Mouse (Mus musculus) ES-CJ7 (cell line): ENCODE measurements around the gene Gm49392.
"Not testable (repeated sequence)": the region's sequence is repeated elsewhere in the genome, so short reads cannot be mapped to it uniquely, and the experiment has no call there.

Experiments
- DNase-seq: peaks from one replicate; pipeline ENCODE4 v3.0.0; 2011; ENCODE audit warnings: low read depth, low spot score

Gene Gm49392

GRCm38 (mm10) chr13:60896794-60897193 lies at the start of gene Gm49392:
Gene Gm49392, minus strand, starts transcription at chr13:60896894.
- not testable (repeated sequence) for DNase-seq

- not testable (repeated sequence) for DNase-seq
Observed at GRCm38 (mm10) chr13:60941884-60942283, 45.2 kb upstream of the Gm49392 start, which contains the start of gene Tpbpa. Gene Tpbpa, minus strand, starts transcription at chr13:60941984.

GRCm38 (mm10) chr13:60936500-60936901 lies 39.8 kb upstream of the Gm49392 start, which contains the start of the genes Gm49391 and Ctla2a:
Gene Gm49391, minus strand, starts transcription at chr13:60936571.
Gene Ctla2a, minus strand, starts transcription at chr13:60936625.
- DNase-seq, result no peak

DNA sequence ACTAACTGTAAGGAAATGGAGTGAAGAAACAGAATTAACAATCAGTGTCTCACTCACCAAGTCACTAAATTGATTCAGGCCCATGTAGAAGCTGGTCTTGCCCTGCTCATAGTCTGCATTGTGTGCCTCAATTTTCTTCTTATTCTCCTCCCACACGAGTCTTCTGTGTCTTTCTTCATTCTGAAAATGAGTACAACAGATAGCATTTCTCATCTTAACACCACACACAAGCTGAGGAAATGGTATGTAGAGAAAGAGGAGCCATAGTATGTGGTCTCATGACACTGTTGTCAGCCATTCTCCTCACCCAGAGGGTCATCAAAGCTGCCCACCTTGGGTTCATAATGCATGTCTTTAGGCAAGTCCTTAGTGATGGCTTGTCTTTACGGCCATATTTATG lies 38.8 kb upstream of the Gm49392 start, which contains the start of gene Gm49393:
Gene Gm49393 (minus strand): TSS at position 101 of the 400 bp plus-strand sequence.
- DNase-seq, result not testable (repeated sequence)

DNA sequence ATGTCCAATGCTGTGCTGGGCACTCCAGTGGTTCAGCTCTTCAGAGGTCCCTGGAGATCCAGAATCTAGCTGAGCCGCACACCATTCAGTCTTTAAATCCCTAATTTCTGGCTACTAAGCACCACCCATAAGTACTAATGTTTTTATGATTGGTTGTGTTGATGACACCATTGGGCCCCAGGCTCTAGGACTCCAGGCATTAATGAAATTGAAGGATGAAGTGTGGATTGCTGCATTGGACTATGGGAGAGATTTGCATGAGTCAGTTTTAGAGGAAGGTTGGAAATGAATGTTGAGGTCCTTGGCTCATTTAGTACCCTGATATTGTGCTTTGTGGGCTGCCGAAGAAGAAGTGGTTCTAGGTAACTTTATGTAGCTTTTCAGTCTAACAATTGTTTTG lies 8.1 kb upstream of the Gm49392 start, which contains the start of gene Tpbpb:
Gene Tpbpb (minus strand): TSS at position 101 of the 400 bp plus-strand sequence.
- DNase-seq, result not testable (repeated sequence)

DNA sequence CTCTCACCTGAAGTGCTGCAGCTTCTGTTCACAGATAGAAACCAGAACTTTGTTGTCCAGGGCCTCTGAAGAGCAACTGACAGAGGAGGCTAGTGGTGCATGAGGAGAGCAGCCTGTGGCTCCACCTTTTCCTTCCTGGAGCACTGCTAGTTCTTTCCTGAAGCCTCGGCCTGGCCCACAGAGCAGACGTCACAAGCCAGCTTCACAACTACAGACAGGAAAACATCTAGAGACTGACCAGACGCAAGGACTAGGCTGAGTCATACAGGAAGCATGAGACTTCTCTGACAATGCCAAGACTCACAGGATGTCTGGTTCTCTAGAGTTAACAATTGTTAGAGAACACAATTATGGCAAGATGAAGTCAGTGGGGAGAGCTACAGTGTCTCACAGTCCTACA lies 634 bp upstream of the Gm49392 start, which contains the start of gene Ctla2b:
Gene Ctla2b (minus strand): TSS at position 120 of the 400 bp plus-strand sequence.
- no peak for DNase-seq

GRCm38 (mm10) chr13:60895406-60896160 lies 1.1 kb downstream of the Gm49392 start:
- no peak for DNase-seq

DNA sequence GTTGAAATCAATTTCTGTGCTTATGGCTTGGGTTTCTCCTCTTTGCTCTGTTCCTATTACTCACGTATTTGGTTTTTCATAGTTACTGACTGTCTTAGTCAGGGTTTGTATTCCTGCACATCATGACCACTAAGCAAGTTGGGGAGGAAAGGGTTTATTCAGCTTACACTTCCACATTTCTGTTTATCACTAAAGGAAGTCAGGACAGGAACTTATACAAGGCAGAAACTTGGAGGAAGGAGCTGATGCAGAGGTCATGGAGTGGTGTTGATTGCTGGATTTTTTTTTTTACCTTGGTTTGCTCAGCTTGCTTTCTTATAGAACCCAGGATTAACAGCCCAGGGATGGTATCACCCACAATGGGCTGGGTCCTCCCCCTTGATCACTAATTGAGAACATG lies 4.4 kb downstream of the Gm49392 start:
- no peak for DNase-seq

DNA sequence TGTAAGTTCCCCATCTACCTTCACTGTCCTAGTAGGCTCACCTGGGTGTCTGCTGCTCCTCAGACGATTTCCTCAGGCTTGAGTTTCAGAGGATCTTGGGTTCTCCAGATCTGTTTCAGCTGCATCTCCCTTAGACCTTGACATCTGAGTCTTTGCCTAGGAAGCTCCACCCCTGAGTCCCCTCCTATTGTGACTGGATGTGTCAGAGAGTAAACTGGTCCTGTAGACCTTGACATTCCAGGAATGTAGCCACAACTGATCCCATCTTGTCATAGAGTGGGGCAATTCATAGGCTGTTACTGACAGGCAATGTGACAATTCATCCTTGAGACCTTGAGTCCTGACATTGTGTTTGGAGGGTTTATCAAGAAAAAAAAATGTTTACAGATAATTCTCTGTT lies 32.4 kb downstream of the Gm49392 start, which contains the start of gene 4930486L24Rik:
Gene 4930486L24Rik (minus strand): TSS at position 195 of the 400 bp plus-strand sequence.
- DNase-seq, result no peak

GRCm38 (mm10) chr13:60848241-60849120 lies 48.2 kb downstream of the Gm49392 start:
- no peak for DNase-seq

DNA sequence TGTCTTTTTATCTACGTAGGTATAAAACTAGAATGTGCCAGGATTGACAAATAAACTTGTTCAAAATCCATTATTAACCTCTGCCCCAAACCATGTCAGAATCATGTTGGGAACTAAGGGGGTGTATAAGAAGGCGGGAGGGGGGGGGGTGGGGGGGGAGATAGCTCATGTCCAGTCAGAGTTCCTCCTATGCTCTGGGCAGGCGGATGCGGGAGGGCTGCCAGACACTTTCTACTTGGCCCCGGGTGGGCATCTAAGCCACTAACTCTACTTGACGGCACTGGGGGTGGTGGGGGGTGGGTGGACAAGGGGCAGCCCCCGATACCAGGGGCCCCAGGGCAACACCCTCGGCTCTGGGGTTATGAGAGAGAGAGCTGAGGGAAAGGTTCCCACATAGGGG lies 53.5 kb downstream of the Gm49392 start:
- DNase-seq, result no peak

DNA sequence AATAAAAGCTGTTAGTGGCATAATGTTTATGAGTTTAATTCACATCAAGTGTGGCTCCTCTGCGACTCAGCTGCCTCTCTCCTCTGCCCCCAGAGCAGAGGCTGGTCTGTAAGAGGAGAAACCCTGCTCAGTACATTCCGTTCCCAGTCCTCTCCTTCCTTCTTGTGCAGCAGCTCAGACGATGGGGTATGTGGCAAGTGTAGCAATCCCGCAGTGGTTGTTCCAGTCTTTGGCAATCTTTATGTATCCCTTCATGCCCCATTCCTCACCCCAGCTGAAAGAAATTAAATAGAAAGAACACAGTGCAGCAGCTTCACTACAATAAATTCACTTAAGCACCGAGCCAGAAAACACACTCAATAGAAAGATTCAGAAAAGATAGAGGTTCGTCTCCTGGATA lies 54.0 kb downstream of the Gm49392 start:
- no peak for DNase-seq

DNA sequence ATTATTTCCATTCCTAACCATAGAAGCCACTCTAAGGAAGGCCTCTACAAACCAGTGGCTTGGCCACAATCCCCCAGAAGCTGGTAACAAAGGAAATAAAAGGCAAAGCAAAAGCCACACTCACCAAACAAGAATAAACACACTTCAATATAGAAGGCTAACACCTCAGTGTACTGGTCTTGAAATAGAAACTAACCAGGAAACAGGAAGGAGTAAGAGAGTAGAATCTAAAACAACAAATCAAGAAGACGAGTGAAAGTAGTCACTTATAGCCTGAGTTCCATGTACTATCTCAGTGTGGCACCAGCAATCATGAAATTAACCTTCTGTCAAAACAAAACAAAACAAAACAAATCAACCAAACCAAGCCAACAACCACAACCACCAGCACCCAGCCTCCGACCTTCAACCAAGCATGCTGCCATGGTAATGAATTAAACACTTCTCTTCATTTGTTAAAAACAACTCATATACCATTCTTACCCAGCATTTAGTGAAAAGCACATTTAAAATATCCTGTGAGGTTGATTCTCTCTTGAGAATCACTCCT lies 57.3 kb downstream of the Gm49392 start:
- no peak for DNase-seq

- peak; percentile 8 for DNase-seq
Observed at GRCm38 (mm10) chr13:60826052-60826451, 70.6 kb downstream of the Gm49392 start.

- no peak for DNase-seq
Observed at GRCm38 (mm10) chr13:60820486-60821175, 76.1 kb downstream of the Gm49392 start.

- peak; percentile 42 for DNase-seq
Observed at GRCm38 (mm10) chr13:60819469-60819868, 77.2 kb downstream of the Gm49392 start.

DNA sequence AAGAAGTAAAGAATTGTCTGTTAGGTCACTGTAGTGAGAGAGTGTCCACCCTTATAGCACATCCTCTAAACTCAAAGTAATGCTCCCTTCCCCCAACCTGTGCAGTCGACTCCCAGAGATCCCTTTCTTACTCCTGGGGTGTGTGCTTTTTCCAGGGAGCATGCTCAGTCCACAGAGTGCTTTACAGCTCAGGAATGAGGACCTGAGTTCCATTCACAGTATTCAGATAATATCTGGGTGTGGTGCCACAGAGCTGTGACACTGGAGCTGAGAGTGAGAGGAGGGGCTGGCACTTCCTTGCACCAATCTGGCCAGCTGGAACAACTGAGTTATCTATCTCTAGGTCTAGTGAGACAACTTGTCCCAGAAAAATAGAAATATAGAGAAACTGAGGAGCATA lies 83.0 kb downstream of the Gm49392 start:
- no peak for DNase-seq

- no peak for DNase-seq
Observed at GRCm38 (mm10) chr13:60812768-60813167, 83.9 kb downstream of the Gm49392 start.

- DNase-seq, result no peak
Observed at GRCm38 (mm10) chr13:60809690-60810089, 87.0 kb downstream of the Gm49392 start.

GRCm38 (mm10) chr13:60802749-60803148 lies 93.9 kb downstream of the Gm49392 start, which contains the start of gene Ctsll3:
Gene Ctsll3, minus strand, starts transcription at chr13:60802849.
- DNase-seq, result no peak
